Mouse (Mus musculus) heart, embryonic 15.5 days (tissue): ENCODE results near the gene Slc22a2. TPM values are rescaled to one million over a fixed set of nuclear protein-coding genes. Genes with fewer than 3 reads are reported as not detected.

ENCODE experiments used
- ATAC-seq: fragments of 200-750 bp; cut with Nextera tagmentation; replicated peaks from 2 replicates; pipeline ENCODE4 v1.8.0; 2017; ENCODE audit warnings: low read depth, moderate TSS enrichment; ENCODE audit not compliant: insufficient number of reproducible peaks, insufficient read depth, low FRiP score
- H3K27ac ChIP-seq: fragments of 300-500 bp; sonication (generic); 2 replicates; pipeline ENCODE4 v1.5.1; 2015; ENCODE audit warnings: mild to moderate bottlenecking, inconsistent platforms
- H3K27me3 ChIP-seq: fragments of 300-500 bp; sonication (generic); 2 replicates; pipeline ENCODE4 v1.6.1; 2015; ENCODE audit warnings: inconsistent platforms
- H3K36me3 ChIP-seq: fragments of 300-500 bp; sonication (generic); 2 replicates; pipeline ENCODE4 v1.6.1; 2015; ENCODE audit warnings: mild to moderate bottlenecking, inconsistent platforms
- H3K4me1 ChIP-seq: fragments of 300-500 bp; sonication (generic); replicated peaks from 2 replicates; pipeline ENCODE4 v1.6.1; 2015; ENCODE audit warnings: inconsistent platforms
- H3K4me2 ChIP-seq: fragments of 300-500 bp; sonication (generic); 2 replicates; pipeline ENCODE4 v1.6.1; 2015; ENCODE audit warnings: inconsistent platforms, mild to moderate bottlenecking, moderate library complexity
- H3K4me3 ChIP-seq: fragments of 300-500 bp; sonication (generic); 2 replicates; pipeline ENCODE4 v1.5.1; 2015; ENCODE audit warnings: mild to moderate bottlenecking, inconsistent platforms
- H3K9ac ChIP-seq: fragments of 300-500 bp; sonication (generic); 2 replicates; pipeline ENCODE4 v1.6.1; 2015; ENCODE audit warnings: mild to moderate bottlenecking, inconsistent platforms
- H3K9me3 ChIP-seq: fragments of 300-500 bp; sonication (generic); replicated peaks from 2 replicates; pipeline ENCODE4 v1.6.1; 2016; ENCODE audit warnings: inconsistent platforms
- WGBS: fragments of 180-500 bp; shearing (Covaris S2); methylation state at CpG from one replicate; pipeline ENCODE4 v1.1.7; 2015; ENCODE audit warnings: mixed read lengths; 5-methylcytosine and 5-hydroxymethylcytosine counted together
- polyA plus RNA-seq: library from polyadenylated mRNA; unstranded; fragments of >200 nt; fragmentation: Nextera tagmentation; extraction: Ambion mirVana; gene quantifications from 2 replicates; pipeline ENCODE4 v1.2.1, GENCODE M21; 2015

Slc22a2 gene
- polyA plus RNA-seq, 1 experiment from 2014 or later, result not detected

GRCm38 (mm10) chr17:12631771-12632600 is 48.1 kb downstream of the Slc22a2 start:
- Histone ChIP-seq H3K9me3 (no peaks in the 10 kb centered on the region), H3K4me1 (peaks cover 16% of the 10 kb centered on the region), H3K36me3 (no peaks in the 10 kb centered on the region), H3K27me3 (no peaks in the 10 kb centered on the region), H3K9ac (no peak overlapping the region), H3K4me2 (no peak overlapping the region), H3K4me3 (no peak overlapping the region), H3K27ac (peak overlapping the region; percentile 66)
- ATAC-seq, result peak; percentile 83
- 12% methylated on average over 7 of the region's 7 CpGs for WGBS

GRCm38 (mm10) chr17:12634814-12635213 is 50.9 kb downstream of the Slc22a2 start:
- WGBS, result 44% methylated on average over 4 of the region's 4 CpGs

GRCm38 (mm10) chr17:12639585-12639984 is 55.7 kb downstream of the Slc22a2 start:
- ATAC-seq, result no peak
- WGBS, result 91% methylated on average over 3 of the region's 3 CpGs
- no peak overlapping the region for H3K4me2 ChIP-seq
- H3K36me3 ChIP-seq, result no peaks in the 10 kb centered on the region
- H3K27ac ChIP-seq, result no peak overlapping the region
- H3K9me3 ChIP-seq, result no peaks in the 10 kb centered on the region
- no peak overlapping the region for H3K4me3 ChIP-seq
- peaks cover 3% of the 10 kb centered on the region; the same call in 1 of the 2 replicates for H3K27me3 ChIP-seq
- no peak overlapping the region for H3K9ac ChIP-seq
- no peaks in the 10 kb centered on the region; the same call in 1 of the 2 replicates for H3K4me1 ChIP-seq

More at GRCm38 (mm10) chr17:12634814-12635213, 50.9 kb downstream of the Slc22a2 start:
- ATAC-seq, result no peak
- no peaks in the 10 kb centered on the region for H3K9me3 ChIP-seq
- H3K27ac ChIP-seq, result no peak overlapping the region
- no peak overlapping the region for H3K9ac ChIP-seq
- H3K27me3 ChIP-seq, result peaks cover 3% of the 10 kb centered on the region; the same call in 1 of the 2 replicates
- H3K4me2 ChIP-seq, result no peak overlapping the region
- no peaks in the 10 kb centered on the region for H3K36me3 ChIP-seq
- H3K4me1 ChIP-seq, result peaks cover 16% of the 10 kb centered on the region
- no peak overlapping the region for H3K4me3 ChIP-seq

DNA sequence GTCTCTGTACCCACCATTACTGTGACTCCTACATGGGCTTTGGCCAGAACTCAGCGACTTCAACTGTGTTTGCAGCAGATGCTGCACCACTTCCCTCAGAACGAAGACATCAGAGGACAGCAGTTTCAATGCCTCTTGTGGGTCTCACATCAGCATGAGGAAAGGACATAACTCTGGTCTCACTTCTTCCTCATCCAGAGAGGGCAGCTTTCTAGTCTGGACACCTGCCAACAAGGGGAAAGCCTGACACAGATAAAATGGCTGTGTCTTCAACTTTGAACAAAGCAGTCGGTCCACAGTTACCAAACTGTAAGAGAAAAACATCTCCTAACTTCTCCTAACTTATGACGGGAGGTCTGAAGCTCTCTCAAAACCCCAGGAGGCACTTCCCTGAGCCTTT is 57.2 kb downstream of the Slc22a2 start:
- Histone ChIP-seq H3K27me3 (peaks cover 3% of the 10 kb centered on the region; the same call in 1 of the 2 replicates), H3K4me2 (no peak overlapping the region), H3K9me3 (no peaks in the 10 kb centered on the region), H3K4me3 (no peak overlapping the region), H3K27ac (no peak overlapping the region), H3K9ac (no peak overlapping the region), H3K36me3 (no peaks in the 10 kb centered on the region), H3K4me1 (no peaks in the 10 kb centered on the region)
- 58% methylated on average over 4 of the region's 4 CpGs for WGBS
- ATAC-seq, result no peak

- Histone ChIP-seq H3K4me1 (no peaks in the 10 kb centered on the region), H3K9ac (no peak overlapping the region), H3K36me3 (no peaks in the 10 kb centered on the region), H3K4me2 (no peak overlapping the region), H3K27me3 (no peaks in the 10 kb centered on the region), H3K4me3 (no peak overlapping the region), H3K27ac (no peak overlapping the region), H3K9me3 (no peaks in the 10 kb centered on the region)
- no peak for ATAC-seq
- WGBS, result 91% methylated on average over 5 of the region's 5 CpGs
These were observed 61.5 kb downstream of the Slc22a2 start for GRCm38 (mm10) chr17:12645461-12645860.

- peak overlapping the region; percentile 43 for H3K27ac ChIP-seq
- no peak overlapping the region; the same call in 1 of the 2 replicates for H3K4me2 ChIP-seq
These were observed 68.7 kb downstream of the Slc22a2 start for GRCm38 (mm10) chr17:12652604-12653003.

GRCm38 (mm10) chr17:12654061-12654460 is 70.1 kb downstream of the Slc22a2 start:
- peaks cover 18% of the 10 kb centered on the region for H3K4me1 ChIP-seq
- no peak overlapping the region for H3K9ac ChIP-seq
- no peaks in the 10 kb centered on the region for H3K9me3 ChIP-seq
- ATAC-seq, result no peak
- H3K4me3 ChIP-seq, result no peak overlapping the region
- H3K27me3 ChIP-seq, result no peaks in the 10 kb centered on the region
- WGBS, result 83% methylated on average over 3 of the region's 3 CpGs
- no peak overlapping the region for H3K4me2 ChIP-seq
- H3K27ac ChIP-seq, result no peak overlapping the region
- no peaks in the 10 kb centered on the region for H3K36me3 ChIP-seq

More at GRCm38 (mm10) chr17:12652604-12653003, 68.7 kb downstream of the Slc22a2 start:
- no peaks in the 10 kb centered on the region for H3K9me3 ChIP-seq
- WGBS, result 47% methylated on average over 11 of the region's 11 CpGs
- H3K9ac ChIP-seq, result no peak overlapping the region
- peaks cover 18% of the 10 kb centered on the region for H3K4me1 ChIP-seq
- no peak overlapping the region for H3K4me3 ChIP-seq
- ATAC-seq, result peak; percentile 73; the same call in 1 of the 2 replicates
- H3K27me3 ChIP-seq, result no peaks in the 10 kb centered on the region
- H3K36me3 ChIP-seq, result no peaks in the 10 kb centered on the region

DNA sequence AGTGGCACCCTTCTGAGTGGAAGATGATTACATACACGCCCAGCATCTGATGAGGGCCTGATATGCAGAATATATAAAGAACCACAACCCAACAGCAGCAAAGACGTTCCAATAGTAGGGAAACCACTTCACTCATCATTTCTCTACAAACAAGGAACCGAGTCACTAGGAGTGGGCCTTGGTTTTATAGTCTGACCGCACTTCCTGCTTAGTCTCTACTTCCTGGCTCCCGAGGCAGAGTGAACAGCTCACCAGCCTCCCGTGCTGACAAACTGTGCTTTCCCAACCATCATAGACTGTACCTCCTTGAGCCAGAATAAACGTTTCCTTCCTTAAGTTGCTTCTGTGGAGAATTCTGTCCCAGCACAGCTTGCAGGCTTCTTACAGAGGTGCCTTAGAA is 71.9 kb downstream of the Slc22a2 start:
- H3K27ac ChIP-seq, result no peak overlapping the region
- no peaks in the 10 kb centered on the region for H3K36me3 ChIP-seq
- 70% methylated on average over 7 of the region's 7 CpGs for WGBS
- no peaks in the 10 kb centered on the region for H3K27me3 ChIP-seq
- no peak overlapping the region for H3K4me2 ChIP-seq
- no peak overlapping the region for H3K4me3 ChIP-seq
- no peak overlapping the region for H3K9ac ChIP-seq
- no peaks in the 10 kb centered on the region for H3K9me3 ChIP-seq
- ATAC-seq, result no peak
- peaks cover 18% of the 10 kb centered on the region for H3K4me1 ChIP-seq

DNA sequence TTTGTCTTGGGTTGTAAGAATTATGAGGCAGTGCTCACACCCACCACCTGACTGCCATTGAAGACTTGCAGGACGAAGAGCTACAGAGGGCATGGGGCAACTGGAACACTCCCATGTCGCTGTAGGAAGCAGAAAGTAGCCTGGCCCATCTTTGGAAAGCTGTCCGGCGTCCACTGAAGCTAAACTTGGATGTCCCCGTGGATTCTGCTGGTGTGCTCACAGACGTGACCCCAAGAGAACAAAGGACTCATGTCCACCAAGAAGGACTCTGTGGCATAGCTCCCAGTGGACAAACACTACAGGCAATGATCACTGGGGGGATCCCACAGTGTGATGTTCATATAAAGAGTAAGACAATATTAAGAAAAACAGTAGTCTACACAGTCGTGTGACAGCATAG is 74.9 kb downstream of the Slc22a2 start:
- no peak overlapping the region for H3K4me3 ChIP-seq
- H3K9ac ChIP-seq, result no peak overlapping the region
- H3K27ac ChIP-seq, result no peak overlapping the region
- ATAC-seq, result no peak
- H3K4me2 ChIP-seq, result no peak overlapping the region
- H3K4me1 ChIP-seq, result peaks cover 10% of the 10 kb centered on the region
- WGBS, result 81% methylated on average over 7 of the region's 7 CpGs
- no peaks in the 10 kb centered on the region for H3K9me3 ChIP-seq
- no peaks in the 10 kb centered on the region for H3K36me3 ChIP-seq
- H3K27me3 ChIP-seq, result 0 out of 2 replicates have a peak, but pooled peaks cover 4% of the 10 kb centered on the region

DNA sequence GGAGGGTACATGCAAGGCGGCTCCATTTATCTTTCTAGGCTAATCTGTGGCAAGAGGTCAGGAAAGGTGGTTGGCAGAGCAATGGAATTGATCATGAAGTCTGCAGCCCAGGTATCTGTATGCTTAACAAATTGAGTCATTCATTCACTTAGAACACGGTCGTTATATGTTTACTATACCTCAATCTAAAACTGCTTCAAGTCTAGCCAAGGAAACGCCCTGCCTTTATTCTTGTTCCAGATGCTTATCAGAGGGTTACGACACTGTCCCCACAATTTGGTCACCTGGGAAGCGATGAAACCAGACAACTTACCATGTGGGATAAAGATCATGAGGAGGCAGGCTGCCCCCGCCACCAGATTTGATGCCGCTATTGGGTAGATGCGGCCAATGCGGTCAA is 75.3 kb downstream of the Slc22a2 start:
- no peak for ATAC-seq
- no peaks in the 10 kb centered on the region for H3K36me3 ChIP-seq
- H3K9me3 ChIP-seq, result no peaks in the 10 kb centered on the region
- H3K9ac ChIP-seq, result no peak overlapping the region
- H3K4me2 ChIP-seq, result no peak overlapping the region
- H3K27me3 ChIP-seq, result 0 out of 2 replicates have a peak, but pooled peaks cover 4% of the 10 kb centered on the region
- H3K4me3 ChIP-seq, result no peak overlapping the region
- whole genome bisulfite sequencing, result 88% methylated on average over 10 of the region's 10 CpGs
- peaks cover 14% of the 10 kb centered on the region for H3K4me1 ChIP-seq
- H3K27ac ChIP-seq, result no peak overlapping the region

GRCm38 (mm10) chr17:12660572-12661260 is 76.8 kb downstream of the Slc22a2 start:
- H3K4me3 ChIP-seq, result no peak overlapping the region
- H3K36me3 ChIP-seq, result no peaks in the 10 kb centered on the region
- WGBS, result 64% methylated on average over 13 of the region's 13 CpGs
- H3K9ac ChIP-seq, result no peak overlapping the region
- 0 out of 2 replicates have a peak, but pooled peaks cover 4% of the 10 kb centered on the region for H3K27me3 ChIP-seq
- H3K27ac ChIP-seq, result no peak overlapping the region
- H3K9me3 ChIP-seq, result no peaks in the 10 kb centered on the region
- H3K4me1 ChIP-seq, result peaks cover 17% of the 10 kb centered on the region
- ATAC-seq, result peak; percentile 4; the same call in 1 of the 2 replicates
- no peak overlapping the region for H3K4me2 ChIP-seq
